Mouse (Mus musculus) forebrain, embryonic 13.5 days (tissue): ENCODE data around the gene Mybph. TPM values are rescaled to one million over a fixed set of nuclear protein-coding genes. Genes with fewer than 3 reads are reported as not detected.
A peak's percentile ranks its signal among the peaks of the same experiment; 100 is the strongest.
"Not testable (repeated sequence)": the region's sequence is repeated elsewhere in the genome, so short reads cannot be mapped to it uniquely, and the experiment has no call there.

ENCODE experiments used
- ATAC-seq: fragments of 200-750 bp; cut with Nextera tagmentation; 2 replicates; pipeline ENCODE4 v1.8.0; 2017
- H3K27ac ChIP-seq: fragments of 300-500 bp; sonication (generic); 2 replicates; pipeline ENCODE4 v1.5.1; 2015; ENCODE audit warnings: inconsistent platforms, mild to moderate bottlenecking, moderate library complexity
- H3K27me3 ChIP-seq: fragments of 300-500 bp; sonication (generic); 2 replicates; pipeline ENCODE4 v1.6.1; 2015; ENCODE audit warnings: mild to moderate bottlenecking, inconsistent platforms
- H3K36me3 ChIP-seq: fragments of 300-500 bp; sonication (generic); 2 replicates; pipeline ENCODE4 v1.6.1; 2015; ENCODE audit warnings: mild to moderate bottlenecking, inconsistent platforms; ENCODE audit not compliant: poor library complexity, severe bottlenecking
- H3K4me1 ChIP-seq: fragments of 300-500 bp; sonication (generic); 2 replicates; pipeline ENCODE4 v1.6.1; 2015; ENCODE audit warnings: inconsistent platforms
- H3K4me2 ChIP-seq: fragments of 300-500 bp; sonication (generic); 2 replicates; pipeline ENCODE4 v1.6.1; 2015; ENCODE audit warnings: inconsistent platforms, mild to moderate bottlenecking, moderate library complexity
- H3K4me3 ChIP-seq: fragments of 300-500 bp; sonication (generic); 2 replicates; pipeline ENCODE4 v1.5.1; 2015; ENCODE audit warnings: mild to moderate bottlenecking, inconsistent platforms
- H3K9ac ChIP-seq: fragments of 300-500 bp; sonication (generic); 2 replicates; pipeline ENCODE4 v1.6.1; 2015; ENCODE audit warnings: mild to moderate bottlenecking, inconsistent platforms
- H3K9me3 ChIP-seq: fragments of 300-500 bp; sonication (generic); replicated peaks from 2 replicates; pipeline ENCODE4 v1.6.1; 2016; ENCODE audit warnings: inconsistent platforms
- WGBS: fragments of 180-500 bp; shearing (Covaris S2); methylation state at CpG from one replicate; pipeline ENCODE4 v1.1.7; 2015; 5-methylcytosine and 5-hydroxymethylcytosine counted together
- polyA plus RNA-seq: library from polyadenylated mRNA; unstranded; fragments of >200 nt; fragmentation: Nextera tagmentation; extraction: Ambion mirVana; gene quantifications from 2 replicates; pipeline ENCODE4 v1.2.1, GENCODE M21; 2015

The Mybph gene
- polyA plus RNA-seq, 1 experiment from 2014 or later, result not detected

- H3K4me2 ChIP-seq, result no peak overlapping the region
- peaks cover 30% of the 10 kb centered on the region for H3K27me3 ChIP-seq
- H3K4me1 ChIP-seq, result peaks cover 10% of the 10 kb centered on the region
- no peak overlapping the region for H3K4me3 ChIP-seq
- H3K9ac ChIP-seq, result no peak overlapping the region
- no peak overlapping the region for H3K27ac ChIP-seq
- no peaks in the 10 kb centered on the region for H3K9me3 ChIP-seq
- 76% methylated on average over 8 of the region's 8 CpGs for WGBS
- H3K36me3 ChIP-seq, result no peaks in the 10 kb centered on the region
- no peak for ATAC-seq
These were observed 48.0 kb downstream of the Mybph start for GRCm38 (mm10) chr1:134241298-134241697.

GRCm38 (mm10) chr1:134242286-134242685 lies 49.0 kb downstream of the Mybph start:
- Histone ChIP-seq H3K4me2 (no peak overlapping the region), H3K9me3 (no peaks in the 10 kb centered on the region), H3K9ac (no peak overlapping the region), H3K36me3 (no peaks in the 10 kb centered on the region), H3K4me3 (no peak overlapping the region), H3K27ac (no peak overlapping the region), H3K4me1 (peaks cover 10% of the 10 kb centered on the region), H3K27me3 (peaks cover 21% of the 10 kb centered on the region)
- no peak for ATAC-seq
- 81% methylated on average over 2 of the region's 2 CpGs for WGBS

GRCm38 (mm10) chr1:134243505-134243904 lies 50.3 kb downstream of the Mybph start:
- H3K9ac ChIP-seq, result no peak overlapping the region
- WGBS, result 77% methylated on average over 6 of the region's 6 CpGs
- ATAC-seq, result no peak

GRCm38 (mm10) chr1:134243948-134244914 lies 51.0 kb downstream of the Mybph start:
- peaks cover 10% of the 10 kb centered on the region for H3K4me1 ChIP-seq
- no peaks in the 10 kb centered on the region for H3K36me3 ChIP-seq
- no peaks in the 10 kb centered on the region for H3K9me3 ChIP-seq
- ATAC-seq, result peak; percentile 86
- peak overlapping the region; percentile 50 for H3K4me2 ChIP-seq
- H3K4me3 ChIP-seq, result no peak overlapping the region
- WGBS, result 23% methylated on average over 35 of the region's 35 CpGs
- H3K27ac ChIP-seq, result no peak overlapping the region
- peak overlapping the region; percentile 27 for H3K9ac ChIP-seq
- peaks cover 8% of the 10 kb centered on the region; the same call in 1 of the 2 replicates for H3K27me3 ChIP-seq

More at GRCm38 (mm10) chr1:134243505-134243904, 50.3 kb downstream of the Mybph start:
- peaks cover 13% of the 10 kb centered on the region; the same call in 1 of the 2 replicates for H3K27me3 ChIP-seq
- no peaks in the 10 kb centered on the region for H3K9me3 ChIP-seq
- no peak overlapping the region for H3K4me3 ChIP-seq
- no peak overlapping the region for H3K27ac ChIP-seq
- no peaks in the 10 kb centered on the region for H3K36me3 ChIP-seq
- peaks cover 10% of the 10 kb centered on the region for H3K4me1 ChIP-seq
- H3K4me2 ChIP-seq, result no peak overlapping the region

- 85% methylated on average over 14 of the region's 14 CpGs for WGBS
- ATAC-seq, result peak; percentile 24; the same call in 1 of the 2 replicates
These were observed 51.9 kb downstream of the Mybph start for GRCm38 (mm10) chr1:134245004-134245717.

GRCm38 (mm10) chr1:134246590-134246989 lies 53.3 kb downstream of the Mybph start:
- no peak overlapping the region for H3K27ac ChIP-seq
- no peaks in the 10 kb centered on the region for H3K9me3 ChIP-seq
- H3K4me1 ChIP-seq, result peaks cover 10% of the 10 kb centered on the region
- H3K9ac ChIP-seq, result no peak overlapping the region
- H3K4me2 ChIP-seq, result no peak overlapping the region
- no peak overlapping the region for H3K4me3 ChIP-seq
- 52% methylated on average over 4 of the region's 4 CpGs for WGBS
- no peaks in the 10 kb centered on the region for H3K36me3 ChIP-seq
- no peak for ATAC-seq
- H3K27me3 ChIP-seq, result peaks cover 8% of the 10 kb centered on the region; the same call in 1 of the 2 replicates

More at GRCm38 (mm10) chr1:134245004-134245717, 51.9 kb downstream of the Mybph start:
- Histone ChIP-seq H3K9me3 (no peaks in the 10 kb centered on the region), H3K36me3 (no peaks in the 10 kb centered on the region), H3K4me3 (no peak overlapping the region), H3K27ac (no peak overlapping the region), H3K4me2 (no peak overlapping the region), H3K4me1 (peaks cover 10% of the 10 kb centered on the region), H3K9ac (no peak overlapping the region), H3K27me3 (peaks cover 8% of the 10 kb centered on the region; the same call in 1 of the 2 replicates)

- not testable (repeated sequence) for ATAC-seq
- WGBS, result 56% methylated on average over 1 of the region's 1 CpGs
These were observed 56.4 kb downstream of the Mybph start for GRCm38 (mm10) chr1:134249681-134250080.

More at GRCm38 (mm10) chr1:134249681-134250080, 56.4 kb downstream of the Mybph start:
- not testable (repeated sequence) for H3K4me1 ChIP-seq, H3K27me3 ChIP-seq, H3K36me3 ChIP-seq, H3K4me3 ChIP-seq, H3K9me3 ChIP-seq, H3K4me2 ChIP-seq, H3K27ac ChIP-seq, H3K9ac ChIP-seq

Other genes starting within 250 kb of the Mybph start
- 1.2 and 1.6 TPM in 2 replicates for gene Fmod, start 156.2 kb upstream of the Mybph start, polyA plus RNA-seq
- gene Btg2, start 114.3 kb upstream of the Mybph start, polyA plus RNA-seq, result 122 and 129 TPM in 2 replicates
- gene Chit1, start 82.2 kb upstream of the Mybph start, polyA plus RNA-seq, result 0.17 TPM in 1 of 2 replicates, not detected in the other
- 2.0 and 3.2 TPM in 2 replicates for gene Chil1, start 11.3 kb upstream of the Mybph start, polyA plus RNA-seq
- gene Adora1, start 42.0 kb downstream of the Mybph start, polyA plus RNA-seq, result 3.3 and 4.6 TPM in 2 replicates
- gene Myog, start 96.5 kb downstream of the Mybph start, polyA plus RNA-seq, result not detected in 2 replicates
- gene Ppfia4, start 139.5 kb downstream of the Mybph start, polyA plus RNA-seq, result 3.5 and 3.7 TPM in 2 replicates
- gene Tmem183a, start 168.5 kb downstream of the Mybph start, polyA plus RNA-seq, result 126 and 131 TPM in 2 replicates
- not detected in 2 replicates for gene 4933406M09Rik, start 192.5 kb downstream of the Mybph start, polyA plus RNA-seq
- gene Cyb5r1, start 212.1 kb downstream of the Mybph start, polyA plus RNA-seq, result 20.3 and 20.5 TPM in 2 replicates
- 57.8 TPM in 2 replicates for gene Adipor1, start 221.9 kb downstream of the Mybph start, polyA plus RNA-seq